Mouse (Mus musculus): ENCODE measurements around the gene Ap2a1. TPM values are rescaled to one million over a fixed set of nuclear protein-coding genes. Genes with fewer than 3 reads are reported as not detected.

Ap2a1 gene
- polyA plus RNA-seq (2014; fragmentation: Illumina TruSeq; extraction: RNeasy Lipid Tissue Mini Kit (QIAGEN cat#74804); ENCODE audit: low read depth, low replicate concordance), result 19.4 TPM

GRCm38 (mm10) chr7:44929204-44930151 lies at the start of gene Ap2a1:
Gene Ap2a1, minus strand, starts transcription at chr7:44929496.

GRCm38 (mm10) chr7:44974383-44975116 lies 45.3 kb upstream of the Ap2a1 start, which contains the start of gene Cpt1c:
Gene Cpt1c, minus strand, starts transcription at chr7:44974851.

GRCm38 (mm10) chr7:44942904-44943303 lies 13.6 kb upstream of the Ap2a1 start, which contains the start of gene Tsks:
Gene Tsks, plus strand, starts transcription at chr7:44943204.

GRCm38 (mm10) chr7:44895593-44896434 lies 33.5 kb downstream of the Ap2a1 start, which contains the start of gene Fuz:
Gene Fuz, plus strand, starts transcription at chr7:44896079.

GRCm38 (mm10) chr7:44892276-44892921 lies 36.9 kb downstream of the Ap2a1 start, which contains the start of gene Med25:
Gene Med25, minus strand, starts transcription at chr7:44892712.

GRCm38 (mm10) chr7:44869697-44870528 lies 59.4 kb downstream of the Ap2a1 start, which contains the start of gene Ptov1:
Gene Ptov1, minus strand, starts transcription at chr7:44869788.

GRCm38 (mm10) chr7:44857042-44857552 lies 72.2 kb downstream of the Ap2a1 start, which contains the start of gene Pnkp:
Gene Pnkp, plus strand, starts transcription at chr7:44857139.

Other genes starting within 250 kb of the Ap2a1 start
- not detected for gene Izumo2, start 220.8 kb downstream of the Ap2a1 start, polyA plus RNA-seq (2014; fragmentation: Illumina TruSeq; extraction: RNeasy Lipid Tissue Mini Kit (QIAGEN cat#74804); ENCODE audit: low read depth, low replicate concordance)
- gene Vrk3, start 181.1 kb downstream of the Ap2a1 start, polyA plus RNA-seq (2014; fragmentation: Illumina TruSeq; extraction: RNeasy Lipid Tissue Mini Kit (QIAGEN cat#74804); ENCODE audit: low read depth, low replicate concordance), result 16.2 TPM
- 0.35 TPM for gene Zfp473, start 178.4 kb downstream of the Ap2a1 start, polyA plus RNA-seq (2014; fragmentation: Illumina TruSeq; extraction: RNeasy Lipid Tissue Mini Kit (QIAGEN cat#74804); ENCODE audit: low read depth, low replicate concordance)
- 4.4 TPM for gene Nup62, start 113.4 kb downstream of the Ap2a1 start, polyA plus RNA-seq (2014; fragmentation: Illumina TruSeq; extraction: RNeasy Lipid Tissue Mini Kit (QIAGEN cat#74804); ENCODE audit: low read depth, low replicate concordance)
- not detected for gene Il4i1, start 113.1 kb downstream of the Ap2a1 start, polyA plus RNA-seq (2014; fragmentation: Illumina TruSeq; extraction: RNeasy Lipid Tissue Mini Kit (QIAGEN cat#74804); ENCODE audit: low read depth, low replicate concordance)
- gene Atf5, start 112.8 kb downstream of the Ap2a1 start, polyA plus RNA-seq (2014; fragmentation: Illumina TruSeq; extraction: RNeasy Lipid Tissue Mini Kit (QIAGEN cat#74804); ENCODE audit: low read depth, low replicate concordance), result 3.8 TPM
- 1.7 TPM for gene Akt1s1, start 80.5 kb downstream of the Ap2a1 start, polyA plus RNA-seq (2014; fragmentation: Illumina TruSeq; extraction: RNeasy Lipid Tissue Mini Kit (QIAGEN cat#74804); ENCODE audit: low read depth, low replicate concordance)
- 1.0 TPM for gene Tbc1d17, start 80.4 kb downstream of the Ap2a1 start, polyA plus RNA-seq (2014; fragmentation: Illumina TruSeq; extraction: RNeasy Lipid Tissue Mini Kit (QIAGEN cat#74804); ENCODE audit: low read depth, low replicate concordance)
- gene Pnkp, start 72.4 kb downstream of the Ap2a1 start, polyA plus RNA-seq (2014; fragmentation: Illumina TruSeq; extraction: RNeasy Lipid Tissue Mini Kit (QIAGEN cat#74804); ENCODE audit: low read depth, low replicate concordance), result 0.19 TPM
- gene Ptov1, start 59.7 kb downstream of the Ap2a1 start, polyA plus RNA-seq (2014; fragmentation: Illumina TruSeq; extraction: RNeasy Lipid Tissue Mini Kit (QIAGEN cat#74804); ENCODE audit: low read depth, low replicate concordance), result not detected
- 2.7 TPM for gene Med25, start 36.8 kb downstream of the Ap2a1 start, polyA plus RNA-seq (2014; fragmentation: Illumina TruSeq; extraction: RNeasy Lipid Tissue Mini Kit (QIAGEN cat#74804); ENCODE audit: low read depth, low replicate concordance)
- gene Fuz, start 33.4 kb downstream of the Ap2a1 start, polyA plus RNA-seq (2014; fragmentation: Illumina TruSeq; extraction: RNeasy Lipid Tissue Mini Kit (QIAGEN cat#74804); ENCODE audit: low read depth, low replicate concordance), result 3.2 TPM
- not detected for gene Tsks, start 13.7 kb upstream of the Ap2a1 start, polyA plus RNA-seq (2014; fragmentation: Illumina TruSeq; extraction: RNeasy Lipid Tissue Mini Kit (QIAGEN cat#74804); ENCODE audit: low read depth, low replicate concordance)
- 0.44 TPM for gene Cpt1c, start 45.4 kb upstream of the Ap2a1 start, polyA plus RNA-seq (2014; fragmentation: Illumina TruSeq; extraction: RNeasy Lipid Tissue Mini Kit (QIAGEN cat#74804); ENCODE audit: low read depth, low replicate concordance)
- gene Prmt1, start 57.1 kb upstream of the Ap2a1 start, polyA plus RNA-seq (2014; fragmentation: Illumina TruSeq; extraction: RNeasy Lipid Tissue Mini Kit (QIAGEN cat#74804); ENCODE audit: low read depth, low replicate concordance), result 3.3 TPM
- 24.0 TPM for gene Irf3, start 68.2 kb upstream of the Ap2a1 start, polyA plus RNA-seq (2014; fragmentation: Illumina TruSeq; extraction: RNeasy Lipid Tissue Mini Kit (QIAGEN cat#74804); ENCODE audit: low read depth, low replicate concordance)
- 0.76 TPM for gene Bcl2l12, start 69.2 kb upstream of the Ap2a1 start, polyA plus RNA-seq (2014; fragmentation: Illumina TruSeq; extraction: RNeasy Lipid Tissue Mini Kit (QIAGEN cat#74804); ENCODE audit: low read depth, low replicate concordance)
- gene Scaf1, start 86.9 kb upstream of the Ap2a1 start, polyA plus RNA-seq (2014; fragmentation: Illumina TruSeq; extraction: RNeasy Lipid Tissue Mini Kit (QIAGEN cat#74804); ENCODE audit: low read depth, low replicate concordance), result 6.3 TPM
- 3.2 TPM for gene Rras, start 88.5 kb upstream of the Ap2a1 start, polyA plus RNA-seq (2014; fragmentation: Illumina TruSeq; extraction: RNeasy Lipid Tissue Mini Kit (QIAGEN cat#74804); ENCODE audit: low read depth, low replicate concordance)
- 0.22 TPM for gene Prr12, start 123.4 kb upstream of the Ap2a1 start, polyA plus RNA-seq (2014; fragmentation: Illumina TruSeq; extraction: RNeasy Lipid Tissue Mini Kit (QIAGEN cat#74804); ENCODE audit: low read depth, low replicate concordance)
- 6.3 TPM for gene Nosip, start 132.9 kb upstream of the Ap2a1 start, polyA plus RNA-seq (2014; fragmentation: Illumina TruSeq; extraction: RNeasy Lipid Tissue Mini Kit (QIAGEN cat#74804); ENCODE audit: low read depth, low replicate concordance)
- 10.9 TPM for gene Prrg2, start 133.2 kb upstream of the Ap2a1 start, polyA plus RNA-seq (2014; fragmentation: Illumina TruSeq; extraction: RNeasy Lipid Tissue Mini Kit (QIAGEN cat#74804); ENCODE audit: low read depth, low replicate concordance)
- not detected for gene Rcn3, start 162.7 kb upstream of the Ap2a1 start, polyA plus RNA-seq (2014; fragmentation: Illumina TruSeq; extraction: RNeasy Lipid Tissue Mini Kit (QIAGEN cat#74804); ENCODE audit: low read depth, low replicate concordance)
- 8.9 TPM for gene Fcgrt, start 174.4 kb upstream of the Ap2a1 start, polyA plus RNA-seq (2014; fragmentation: Illumina TruSeq; extraction: RNeasy Lipid Tissue Mini Kit (QIAGEN cat#74804); ENCODE audit: low read depth, low replicate concordance)
- 378 TPM for gene Rps11, start 194.9 kb upstream of the Ap2a1 start, polyA plus RNA-seq (2014; fragmentation: Illumina TruSeq; extraction: RNeasy Lipid Tissue Mini Kit (QIAGEN cat#74804); ENCODE audit: low read depth, low replicate concordance)
- gene Rpl13a, start 199.3 kb upstream of the Ap2a1 start, polyA plus RNA-seq (2014; fragmentation: Illumina TruSeq; extraction: RNeasy Lipid Tissue Mini Kit (QIAGEN cat#74804); ENCODE audit: low read depth, low replicate concordance), result 519 TPM
- gene Gm45713, start 206.7 kb upstream of the Ap2a1 start, polyA plus RNA-seq (2014; fragmentation: Illumina TruSeq; extraction: RNeasy Lipid Tissue Mini Kit (QIAGEN cat#74804); ENCODE audit: low read depth, low replicate concordance), result not detected
- 14.4 TPM for gene Flt3l, start 206.9 kb upstream of the Ap2a1 start, polyA plus RNA-seq (2014; fragmentation: Illumina TruSeq; extraction: RNeasy Lipid Tissue Mini Kit (QIAGEN cat#74804); ENCODE audit: low read depth, low replicate concordance)
- gene Pih1d1, start 224.8 kb upstream of the Ap2a1 start, polyA plus RNA-seq (2014; fragmentation: Illumina TruSeq; extraction: RNeasy Lipid Tissue Mini Kit (QIAGEN cat#74804); ENCODE audit: low read depth, low replicate concordance), result 1.2 TPM
- gene Aldh16a1, start 225.1 kb upstream of the Ap2a1 start, polyA plus RNA-seq (2014; fragmentation: Illumina TruSeq; extraction: RNeasy Lipid Tissue Mini Kit (QIAGEN cat#74804); ENCODE audit: low read depth, low replicate concordance), result 12.3 TPM
- not detected for gene Slc17a7, start 234.5 kb upstream of the Ap2a1 start, polyA plus RNA-seq (2014; fragmentation: Illumina TruSeq; extraction: RNeasy Lipid Tissue Mini Kit (QIAGEN cat#74804); ENCODE audit: low read depth, low replicate concordance)

Data from sigmoid colon, adult 10 weeks (tissue).